Comparison of ENCODE assay signal across 11 mouse cellular contexts in genomic region chr2:90577451-90578279, GRCm38 (mm10). TPM values are rescaled to one million over a fixed set of nuclear protein-coding genes. Genes with fewer than 3 reads are reported as not detected.
DNase-seq lines count a peak whose midpoint lies in the region; ATAC-seq and TF ChIP-seq lines count a peak whose summit lies in the region.
"Had no signal": no experiment of that assay in that cellular context is flagged by ENCODE, and none has a peak within 500 bp of the region (broad histone marks: within the 10 kb centered on the region; RNA-seq: fewer than 3 reads in every experiment).

No protein-coding gene starts in this region.

- no peak for TF ChIP-seq EP300 in liver, embryonic 14.5 days (IDR thresholded peaks at IDR 0.05; ENCODE audit: low read depth)

- H3K9me3 ChIP-seq in hindbrain, postnatal 0 days (ENCODE audit: low read length), result no peaks in the 10 kb centered on the region
- no peaks in the 10 kb centered on the region for H3K9me3 ChIP-seq in hindbrain, embryonic 11.5 days (ENCODE audit: control insufficient read depth, low read length)
- no peaks in the 10 kb centered on the region for H3K9me3 ChIP-seq in liver, embryonic 14.5 days (ENCODE audit: control insufficient read depth, low read length)
- H3K9me3 ChIP-seq: neural tube, embryonic 12.5 days had no signal

- no peak overlapping the region for H3K4me3 ChIP-seq in hindbrain, postnatal 0 days (ENCODE audit: low read length)
- H3K4me3 ChIP-seq in hindbrain, embryonic 11.5 days (ENCODE audit: low read depth, low read length), result no peak overlapping the region
- no peak overlapping the region for H3K4me3 ChIP-seq in liver, embryonic 14.5 days (ENCODE audit: insufficient read depth in 1 of 2, low read depth in 2 of 2, low read length in 2 of 2)
- H3K4me3 ChIP-seq: neural tube, embryonic 12.5 days had no signal

- H3K4me2 ChIP-seq in hindbrain, postnatal 0 days (ENCODE audit: low read depth, low read length), result peak overlapping the region; percentile 84
- no peak overlapping the region for H3K4me2 ChIP-seq in hindbrain, embryonic 11.5 days (replicated peaks; ENCODE audit: low read depth, low read length)
- H3K4me2 ChIP-seq in liver, embryonic 14.5 days (ENCODE audit: low read depth), result peak overlapping the region; percentile 18; the same call in 1 of the 2 replicates

- no peaks in the 10 kb centered on the region for H3K36me3 ChIP-seq in hindbrain, postnatal 0 days (ENCODE audit: insufficient read depth, low read length)
- H3K36me3 ChIP-seq in hindbrain, embryonic 11.5 days (ENCODE audit: control insufficient read depth, insufficient read depth, low read length), result no peaks in the 10 kb centered on the region
- H3K36me3 ChIP-seq in liver, embryonic 14.5 days (replicated peaks; ENCODE audit: control insufficient read depth, insufficient read depth, low read depth), result no peaks in the 10 kb centered on the region
- H3K36me3 ChIP-seq: neural tube, embryonic 12.5 days had no signal

- H3K27ac ChIP-seq in hindbrain, postnatal 0 days, result no peak overlapping the region
- no peak overlapping the region for H3K27ac ChIP-seq in hindbrain, embryonic 11.5 days (ENCODE audit: low read depth, low read length)
- H3K27ac ChIP-seq in liver, embryonic 14.5 days, result no peak overlapping the region
- H3K27ac ChIP-seq: neural tube, embryonic 12.5 days had no signal

- 90% methylated on average over 7 of the region's 7 CpGs for WGBS in hindbrain, postnatal 0 days
- 86% methylated on average over 7 of the region's 7 CpGs for WGBS in hindbrain, embryonic 11.5 days
- 61% methylated on average over 7 of the region's 7 CpGs for WGBS in liver, embryonic 14.5 days (ENCODE audit: insufficient replicate concordance)

- 0 out of 2 replicates have a peak, but pooled peaks cover 3% of the 10 kb centered on the region for H3K4me1 ChIP-seq in hindbrain, postnatal 0 days (ENCODE audit: insufficient read depth, low read length)
- no peaks in the 10 kb centered on the region for H3K4me1 ChIP-seq in hindbrain, embryonic 11.5 days (replicated peaks; ENCODE audit: control insufficient read depth, insufficient read depth, low read length)
- peaks cover 12 to 42% of the 10 kb centered on the region in 2 experiments for H3K4me1 ChIP-seq in liver, embryonic 14.5 days (replicated peaks; ENCODE audit: control insufficient read depth in 2 of 2, insufficient read depth in 2 of 2, low read length in 1 of 2)

- no peak overlapping the region for H3K9ac ChIP-seq in hindbrain, postnatal 0 days (replicated peaks; ENCODE audit: low read length)
- H3K9ac ChIP-seq in hindbrain, embryonic 11.5 days (ENCODE audit: low read depth, low read length), result no peak overlapping the region
- no peak overlapping the region for H3K9ac ChIP-seq in liver, embryonic 14.5 days (replicated peaks)
- H3K9ac ChIP-seq: neural tube, embryonic 12.5 days had no signal

- H3K27me3 ChIP-seq in hindbrain, postnatal 0 days (ENCODE audit: insufficient read depth, low read length), result no peaks in the 10 kb centered on the region
- H3K27me3 ChIP-seq in hindbrain, embryonic 11.5 days (ENCODE audit: control insufficient read depth, insufficient read depth, low read length), result no peaks in the 10 kb centered on the region
- H3K27me3 ChIP-seq in liver, embryonic 14.5 days (ENCODE audit: control insufficient read depth, insufficient read depth, low read length), result no peaks in the 10 kb centered on the region
- H3K27me3 ChIP-seq: neural tube, embryonic 12.5 days had no signal

- ATAC-seq in hindbrain, postnatal 0 days, result no peak
- no peak for ATAC-seq in hindbrain, embryonic 11.5 days (ENCODE audit: low FRiP score)
- no peak for ATAC-seq in liver, embryonic 14.5 days (ENCODE audit: insufficient read depth)
- ATAC-seq: activated CD4-positive, CD25-positive, alpha-beta regulatory T cell, adult 4 months had no signal

- no peak for TF ChIP-seq CTCF in hindbrain, postnatal 0 days (IDR thresholded peaks at IDR 0.05; ENCODE audit: low read depth)
- TF ChIP-seq CTCF in liver, embryonic 14.5 days (IDR thresholded peaks at IDR 0.05; ENCODE audit: low read depth), result no peak

- no peak for DNase-seq in hindbrain, postnatal 0 days (ENCODE audit: low spot score)
- DNase-seq in hindbrain, embryonic 11.5 days (ENCODE audit: low spot score), result no peak
- DNase-seq in spleen, postnatal 4 days (ENCODE audit: low spot score in 2 of 2), result peak; percentile 14 to 59
- DNase-seq in spleen, postnatal 36 days (ENCODE audit: low spot score in 2 of 2), result no peak
- no peak for DNase-seq in liver, embryonic 14.5 days (ENCODE audit: low read depth in 3 of 3, low spot score in 3 of 3)
- no peak for DNase-seq in thymus, postnatal 25 days
- no peak for DNase-seq in gastrocnemius, postnatal 10 days
- DNase-seq: kidney, postnatal 4 days; thymus, postnatal 36 days had no signal

RNA-seq across cellular contexts. Expression of gene Ptprj, which starts 2.8 kb away (rescaled TPM):
- total RNA-seq in hindbrain, postnatal 0 days (2014; rRNA removed), result 37.8 and 39.1 TPM in 2 replicates
- polyA plus RNA-seq in hindbrain, postnatal 0 days (2015; fragmentation: Nextera tagmentation; extraction: Ambion mirVana), result 4.6 and 4.7 TPM in 2 replicates
- 2.4 and 2.9 TPM in 2 replicates for polyA plus RNA-seq in hindbrain, embryonic 11.5 days (2014; fragmentation: Nextera tagmentation; extraction: Ambion mirVana)
- polyA plus RNA-seq in liver, embryonic 14.5 days (2012; rRNA removed), result 2.1 and 2.6 TPM in 2 replicates
- 2.7 and 2.8 TPM in 2 replicates for polyA plus RNA-seq in liver, embryonic 14.5 days (2014; fragmentation: Nextera tagmentation; extraction: Ambion mirVana)
- total RNA-seq in gastrocnemius, postnatal 10 days (2021), result 1 to 10 TPM; 7.5 to 9.5 TPM

Comparison
In these comparisons a context has a peak if more than half of its experiments do, and no peak if none do; other contexts are left out.
1. DNase-seq: peak in spleen, postnatal 4 days (2 of 2); none in hindbrain, postnatal 0 days (single experiment), hindbrain, embryonic 11.5 days (single experiment), spleen, postnatal 36 days (0 of 2), liver, embryonic 14.5 days (0 of 3), thymus, postnatal 25 days (single experiment) and gastrocnemius, postnatal 10 days (single experiment).